Mouse (Mus musculus) gastrocnemius, adult 18-20 months (tissue): Measurements from ENCODE around the gene Nsun4. TPM values are rescaled to one million over a fixed set of nuclear protein-coding genes. Genes with fewer than 3 reads are reported as not detected.

Experiments
- DNase-seq: peaks from one replicate; pipeline ENCODE4 v3.0.0; 2021; ENCODE audit warnings: low spot score
- total RNA-seq, 2 experiments: library from RNA; stranded (reverse); gene quantifications; 2 replicates each; pipeline ENCODE4 v1.2.3; 2021

Nsun4 gene
- total RNA-seq, 2 experiments from 2014 or later, result 13.2 to 14.2 TPM

- no peak for DNase-seq
Measured at GRCm38 (mm10) chr4:115987436-115987835, 66.2 kb downstream of the Nsun4 start.

DNA sequence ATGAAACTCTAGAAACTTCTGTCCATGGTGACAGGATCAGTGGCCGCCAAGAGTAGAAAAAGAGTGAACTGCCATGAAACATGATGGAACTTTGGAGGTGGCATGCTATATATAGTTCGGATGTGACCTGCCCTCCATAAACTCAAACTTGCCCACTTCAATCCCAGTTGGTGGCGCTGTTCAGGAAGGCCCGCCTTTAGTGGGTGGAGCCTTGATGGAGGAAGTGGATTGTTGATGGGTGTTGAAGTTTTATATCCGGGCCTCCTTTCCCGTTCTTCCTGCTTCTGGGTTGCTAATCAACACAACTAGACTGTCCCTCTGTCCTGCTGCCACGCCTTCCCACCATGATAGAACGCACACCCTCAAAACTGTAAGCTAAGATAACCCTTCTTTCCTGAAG lies 68.7 kb downstream of the Nsun4 start:
- DNase-seq, result no peak

DNA sequence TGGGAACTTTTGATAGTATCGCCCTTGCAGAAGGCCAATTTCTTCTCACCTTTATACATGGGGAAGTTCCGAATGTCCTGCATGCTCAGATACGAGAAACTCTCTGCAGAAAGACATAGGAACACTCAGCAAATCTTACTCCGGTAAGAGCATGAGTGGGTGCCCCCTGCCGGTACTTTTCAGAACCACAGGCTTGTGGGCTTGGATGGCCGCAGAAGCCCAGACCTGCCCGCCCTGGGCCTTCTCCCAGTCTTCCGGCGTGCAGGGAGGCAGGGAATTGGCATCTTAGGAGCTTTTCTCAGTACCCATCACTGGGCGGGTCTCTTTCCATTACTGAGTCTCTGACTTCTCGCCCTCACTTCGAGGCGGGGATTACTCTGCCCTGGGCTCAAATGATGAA lies 69.6 kb downstream of the Nsun4 start:
- DNase-seq, result peak; percentile 75

Other genes starting within 250 kb of the Nsun4 start
- gene Mob3c, start 225.8 kb downstream of the Nsun4 start, total RNA-seq, result 1 to 10 TPM; 2.1 to 2.2 TPM
- 10 to 100 TPM; 21.8 to 26.1 TPM for gene Mknk1, start 214.7 kb downstream of the Nsun4 start, total RNA-seq
- gene Kncn, start 169.5 kb downstream of the Nsun4 start, total RNA-seq, result not detected
- gene 6430628N08Rik, start 163.2 kb downstream of the Nsun4 start, total RNA-seq, result not detected
- not detected for gene Dmbx1, start 114.0 kb downstream of the Nsun4 start, total RNA-seq
- under 1 TPM; 0.09 to 0.19 TPM for gene Faah, start 36.0 kb downstream of the Nsun4 start, total RNA-seq
- gene Uqcrh, start 21.2 kb upstream of the Nsun4 start, total RNA-seq, result 100 to 1,000 TPM; 730 to 801 TPM
- gene Lrrc41, start 21.4 kb upstream of the Nsun4 start, total RNA-seq, result 10 to 100 TPM; 18.1 to 18.2 TPM
- under 1 TPM; 0.28 to 0.71 TPM for gene Rad54l, start 69.8 kb upstream of the Nsun4 start, total RNA-seq
- gene Pomgnt1, start 70.0 kb upstream of the Nsun4 start, total RNA-seq, result 10 to 100 TPM; 46.1 to 49.9 TPM
- 1 to 10 TPM; 5.6 to 5.8 TPM for gene Lurap1, start 97.5 kb upstream of the Nsun4 start, total RNA-seq
- not detected for gene Tspan1, start 113.7 kb upstream of the Nsun4 start, total RNA-seq
- not detected for gene 1700042G07Rik, start 119.5 kb upstream of the Nsun4 start, total RNA-seq
- gene Gm49337, start 119.5 kb upstream of the Nsun4 start, total RNA-seq, result under 1 TPM; 0.50 to 0.62 TPM
- 1 to 10 TPM; 5.2 to 6.3 TPM for gene Pik3r3, start 167.7 kb upstream of the Nsun4 start, total RNA-seq